In genomic region chr10:95159675-95160256, GRCm38 (mm10) we compare ENCODE assay signal across 27 mouse cellular contexts.
A peak's percentile ranks its signal among the peaks of the same experiment; 100 is the strongest.
DNase-seq lines count a peak whose midpoint lies in the region; ATAC-seq and TF ChIP-seq lines count a peak whose summit lies in the region.
"Had no signal": no experiment of that assay in that cellular context is flagged by ENCODE, and none has a peak within 500 bp of the region (broad histone marks: within the 10 kb centered on the region; RNA-seq: fewer than 3 reads in every experiment).

No protein-coding gene starts in this region.

- H3K4me1 ChIP-seq in kidney, postnatal 0 days (replicated peaks; ENCODE audit: insufficient read depth, low read length): 0 out of 2 replicates have a peak, but pooled peaks cover 4% of the 10 kb centered on the region
- H3K4me1 ChIP-seq in lung, embryonic 15.5 days: peaks cover 22% of the 10 kb centered on the region
- no peaks in the 10 kb centered on the region for H3K4me1 ChIP-seq in midbrain, embryonic 11.5 days (ENCODE audit: control insufficient read depth, insufficient read depth, low read length)
- no peaks in the 10 kb centered on the region for H3K4me1 ChIP-seq in midbrain, embryonic 15.5 days
- 0 out of 2 replicates have a peak, but pooled peaks cover 4% of the 10 kb centered on the region for H3K4me1 ChIP-seq in hindbrain, embryonic 14.5 days (replicated peaks; ENCODE audit: control insufficient read depth, insufficient read depth, low read length)
- H3K4me1 ChIP-seq: forebrain, embryonic 13.5 days had no signal

- H3K27ac ChIP-seq in kidney, postnatal 0 days: no peak overlapping the region
- H3K27ac ChIP-seq in lung, embryonic 15.5 days: peak overlapping the region; percentile 73
- H3K27ac ChIP-seq in midbrain, embryonic 11.5 days (ENCODE audit: low read depth, low read length): no peak overlapping the region
- H3K27ac ChIP-seq in midbrain, embryonic 15.5 days: no peak overlapping the region
- no peak overlapping the region for H3K27ac ChIP-seq in hindbrain, embryonic 14.5 days
- H3K27ac ChIP-seq: embryonic facial prominence, embryonic 12.5 days; forebrain, embryonic 10.5 days; forebrain, embryonic 13.5 days; heart, adult 2 months; heart, embryonic 10.5 days; heart, embryonic 13.5 days; hindbrain, embryonic 15.5 days had no signal

- no peaks in the 10 kb centered on the region for H3K27me3 ChIP-seq in kidney, postnatal 0 days (ENCODE audit: insufficient read depth, low read length)
- no peaks in the 10 kb centered on the region for H3K27me3 ChIP-seq in lung, embryonic 15.5 days
- no peaks in the 10 kb centered on the region for H3K27me3 ChIP-seq in midbrain, embryonic 11.5 days (ENCODE audit: control insufficient read depth, insufficient read depth, low read length)
- no peaks in the 10 kb centered on the region for H3K27me3 ChIP-seq in midbrain, embryonic 15.5 days (replicated peaks)
- H3K27me3 ChIP-seq in hindbrain, embryonic 14.5 days (ENCODE audit: control insufficient read depth, insufficient read depth, low read length): no peaks in the 10 kb centered on the region
- H3K27me3 ChIP-seq: embryonic facial prominence, embryonic 12.5 days; forebrain, embryonic 13.5 days; heart, embryonic 13.5 days; hindbrain, embryonic 15.5 days; Patski had no signal

- 69% methylated on average over 9 of the region's 9 CpGs for WGBS in kidney, postnatal 0 days
- WGBS in lung, embryonic 15.5 days: 35% methylated on average over 9 of the region's 9 CpGs
- 76% methylated on average over 9 of the region's 9 CpGs for WGBS in midbrain, embryonic 11.5 days
- 73% methylated on average over 9 of the region's 9 CpGs for WGBS in midbrain, embryonic 15.5 days
- 85% methylated on average over 9 of the region's 9 CpGs for WGBS in hindbrain, embryonic 14.5 days

- H3K9me3 ChIP-seq in kidney, postnatal 0 days (replicated peaks; ENCODE audit: low read length): no peaks in the 10 kb centered on the region
- no peaks in the 10 kb centered on the region for H3K9me3 ChIP-seq in lung, embryonic 15.5 days
- no peaks in the 10 kb centered on the region for H3K9me3 ChIP-seq in midbrain, embryonic 11.5 days (ENCODE audit: control insufficient read depth, low read length)
- H3K9me3 ChIP-seq in midbrain, embryonic 15.5 days: no peaks in the 10 kb centered on the region
- no peaks in the 10 kb centered on the region for H3K9me3 ChIP-seq in hindbrain, embryonic 14.5 days (ENCODE audit: control insufficient read depth, low read length)
- H3K9me3 ChIP-seq: embryonic facial prominence, embryonic 12.5 days; forebrain, embryonic 10.5 days; forebrain, embryonic 13.5 days; G1E; heart, embryonic 10.5 days; hindbrain, embryonic 15.5 days had no signal

- no peaks in the 10 kb centered on the region for H3K36me3 ChIP-seq in kidney, postnatal 0 days (ENCODE audit: insufficient read depth, low read length)
- H3K36me3 ChIP-seq in lung, embryonic 15.5 days: no peaks in the 10 kb centered on the region
- H3K36me3 ChIP-seq in midbrain, embryonic 11.5 days (ENCODE audit: control insufficient read depth, insufficient read depth, low read length): no peaks in the 10 kb centered on the region
- H3K36me3 ChIP-seq in midbrain, embryonic 15.5 days (replicated peaks): no peaks in the 10 kb centered on the region
- H3K36me3 ChIP-seq in hindbrain, embryonic 14.5 days (replicated peaks; ENCODE audit: control insufficient read depth, insufficient read depth): no peaks in the 10 kb centered on the region
- H3K36me3 ChIP-seq: embryonic facial prominence, embryonic 12.5 days; forebrain, embryonic 10.5 days; G1E; heart, embryonic 10.5 days; heart, embryonic 13.5 days; hindbrain, embryonic 15.5 days had no signal

- no peak overlapping the region for H3K9ac ChIP-seq in kidney, postnatal 0 days (ENCODE audit: low read depth, low read length)
- H3K9ac ChIP-seq in lung, embryonic 15.5 days: no peak overlapping the region
- H3K9ac ChIP-seq in midbrain, embryonic 11.5 days (ENCODE audit: low read length): no peak overlapping the region
- no peak overlapping the region for H3K9ac ChIP-seq in midbrain, embryonic 15.5 days
- H3K9ac ChIP-seq in hindbrain, embryonic 14.5 days: no peak overlapping the region
- H3K9ac ChIP-seq: embryonic facial prominence, embryonic 12.5 days; forebrain, embryonic 13.5 days; heart, embryonic 13.5 days; hindbrain, embryonic 15.5 days had no signal

- no peak for ATAC-seq in kidney, postnatal 0 days (replicated peaks; ENCODE audit: low FRiP score, low read depth)
- ATAC-seq in lung, embryonic 15.5 days (ENCODE audit: borderline replicate concordance, extremely low read depth, low FRiP score, low TSS enrichment): peak; percentile 69
- ATAC-seq in midbrain, embryonic 11.5 days (ENCODE audit: low FRiP score): no peak
- ATAC-seq in midbrain, embryonic 15.5 days (replicated peaks): no peak
- no peak for ATAC-seq in hindbrain, embryonic 14.5 days (ENCODE audit: low FRiP score)
- ATAC-seq: forebrain, embryonic 13.5 days; forebrain, embryonic 16.5 days; Patski had no signal

- TF ChIP-seq CTCF in kidney, postnatal 0 days (IDR thresholded peaks at IDR 0.05; ENCODE audit: low read depth): no peak

- no peak overlapping the region for H3K4me2 ChIP-seq in kidney, postnatal 0 days (ENCODE audit: low read length)
- H3K4me2 ChIP-seq in lung, embryonic 15.5 days: no peak overlapping the region; the same call in 1 of the 2 replicates
- no peak overlapping the region for H3K4me2 ChIP-seq in midbrain, embryonic 11.5 days
- no peak overlapping the region for H3K4me2 ChIP-seq in midbrain, embryonic 15.5 days
- H3K4me2 ChIP-seq in hindbrain, embryonic 14.5 days (replicated peaks): no peak overlapping the region
- H3K4me2 ChIP-seq: embryonic facial prominence, embryonic 12.5 days; forebrain, embryonic 13.5 days; heart, embryonic 13.5 days; hindbrain, embryonic 15.5 days had no signal

- DNase-seq in kidney, postnatal 0 days (ENCODE audit: low spot score): peak; percentile 35
- no peak for DNase-seq in kidney, postnatal 36 days
- no peak for DNase-seq in lung, postnatal 36 days
- peak; percentile 49 for DNase-seq in midbrain, embryonic 11.5 days (ENCODE audit: low spot score, missing footprints)
- DNase-seq in hindbrain, embryonic 14.5 days (ENCODE audit: low spot score): no peak
- DNase-seq: adrenal gland, postnatal 10 days; adrenal gland, postnatal 36 days; B cell, adult 2 months; cerebellum, adult 18-20 months; cerebellum, adult 9-10 months; cerebellum, postnatal 14 days; gastrocnemius, postnatal 10 days; gastrocnemius, postnatal 36 days; heart, adult 2 months; heart, postnatal 14 days; heart, postnatal 4 days had no signal

- H3K4me3 ChIP-seq in kidney, postnatal 0 days (replicated peaks; ENCODE audit: low read depth, low read length): no peak overlapping the region
- H3K4me3 ChIP-seq in lung, embryonic 15.5 days: no peak overlapping the region
- no peak overlapping the region for H3K4me3 ChIP-seq in midbrain, embryonic 11.5 days (ENCODE audit: low read depth, low read length)
- H3K4me3 ChIP-seq in midbrain, embryonic 15.5 days: no peak overlapping the region
- no peak overlapping the region for H3K4me3 ChIP-seq in hindbrain, embryonic 14.5 days (replicated peaks; ENCODE audit: low read length)
- H3K4me3 ChIP-seq: embryonic facial prominence, embryonic 12.5 days; forebrain, embryonic 10.5 days; forebrain, embryonic 13.5 days; heart, adult 2 months; heart, embryonic 10.5 days; heart, embryonic 13.5 days; hindbrain, embryonic 15.5 days had no signal

Comparison
In these comparisons a context has a peak if more than half of its experiments do, and no peak if none do; other contexts are left out.
1. DNase-seq: peak in kidney, postnatal 0 days (single experiment) and midbrain, embryonic 11.5 days (single experiment); none in kidney, postnatal 36 days (0 of 2), lung, postnatal 36 days (single experiment) and hindbrain, embryonic 14.5 days (single experiment).